Mouse (Mus musculus): ENCODE results near the gene Tmem248.

The Tmem248 gene

DNA sequence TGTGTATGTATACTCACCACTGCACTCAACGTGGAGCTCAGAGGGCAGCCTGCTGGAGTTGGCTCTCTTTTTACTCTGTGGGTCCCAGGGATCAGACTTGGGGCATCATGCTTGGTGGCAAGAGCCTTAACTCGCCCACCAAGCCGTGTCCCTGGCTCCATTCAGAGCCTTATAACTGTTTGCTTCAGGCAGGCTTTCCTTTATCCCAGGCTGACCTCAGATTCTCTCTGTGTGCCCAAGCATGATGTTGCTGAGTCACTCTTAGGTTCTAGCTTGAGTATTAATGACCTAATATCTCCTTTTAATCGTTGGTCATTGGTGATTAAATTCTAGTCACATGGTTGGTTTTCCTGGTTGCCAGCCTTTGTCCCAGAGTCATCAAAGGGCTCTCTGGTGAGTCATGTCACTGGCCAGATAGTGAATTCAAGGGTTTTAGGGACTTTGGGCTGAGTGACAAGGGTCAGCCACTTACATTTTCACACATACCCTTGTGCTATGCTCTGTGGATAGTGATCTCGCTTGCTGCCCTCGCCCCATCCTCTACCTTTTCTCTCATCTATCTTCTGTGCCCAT is 47.6 kb downstream of the Tmem248 start:
- DNase-seq: no peak

DNA sequence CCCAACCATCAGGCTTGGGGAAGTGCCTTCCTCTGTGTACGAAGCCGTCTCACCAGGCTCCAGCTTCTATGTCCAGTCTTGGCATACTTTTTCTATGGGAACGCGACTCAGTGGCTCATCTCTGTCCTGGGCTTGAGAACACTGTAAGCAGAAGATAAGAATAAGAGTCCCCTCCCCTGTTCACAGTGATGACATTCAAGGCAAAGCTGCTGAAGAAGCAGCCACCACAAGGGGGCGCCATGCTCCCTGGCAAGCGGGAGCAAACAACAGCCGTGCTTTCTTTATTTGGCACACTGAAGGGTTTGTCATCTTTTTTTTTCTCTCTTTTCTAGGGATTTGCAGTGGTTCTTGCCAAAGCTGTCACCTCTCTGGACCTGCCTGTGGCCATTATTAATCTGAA is 49.8 kb downstream of the Tmem248 start:
- no peak for DNase-seq

DNA sequence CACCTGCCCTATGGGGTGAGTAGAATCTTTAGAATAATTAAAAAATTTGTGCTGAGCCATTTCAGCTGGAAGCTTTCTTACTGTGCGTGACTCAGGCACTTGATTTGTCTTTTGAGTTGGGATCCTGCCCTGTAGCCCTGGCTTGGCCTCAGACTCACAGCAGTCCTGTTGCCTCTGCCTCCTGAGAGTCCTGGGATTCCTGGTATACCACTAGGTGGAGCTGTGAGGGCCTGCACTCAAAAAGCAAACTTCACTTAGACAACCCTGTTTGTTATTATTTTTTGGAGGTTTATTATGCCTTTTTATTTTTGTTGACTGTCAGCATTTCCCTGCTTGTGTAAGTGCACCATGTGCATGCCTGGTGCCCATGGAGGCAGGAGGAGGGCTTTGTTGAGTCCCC is 50.4 kb downstream of the Tmem248 start:
- peak in 1 of 2 experiments; percentile 23 for DNase-seq

DNA sequence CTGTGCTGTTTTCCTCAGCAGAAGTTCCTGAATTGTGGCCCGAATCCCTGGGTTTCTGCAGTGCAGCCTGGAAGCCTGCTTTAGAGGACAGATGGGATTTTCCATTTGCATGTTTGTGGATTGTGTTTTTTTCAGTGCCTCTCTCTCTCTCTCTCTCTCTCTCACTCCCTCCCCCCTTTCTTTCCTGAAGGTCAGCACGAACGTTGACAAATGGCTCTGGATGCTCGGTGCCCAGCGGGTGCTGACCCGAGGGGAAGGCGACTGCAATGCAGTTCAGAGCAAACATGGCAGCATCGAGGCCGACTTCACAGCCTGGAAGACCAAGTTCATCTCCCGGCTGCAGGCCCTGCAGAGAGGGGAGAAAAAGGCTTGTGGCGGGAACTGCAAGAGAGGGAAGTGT is 52.1 kb downstream of the Tmem248 start:
- DNase-seq: no peak

DNA sequence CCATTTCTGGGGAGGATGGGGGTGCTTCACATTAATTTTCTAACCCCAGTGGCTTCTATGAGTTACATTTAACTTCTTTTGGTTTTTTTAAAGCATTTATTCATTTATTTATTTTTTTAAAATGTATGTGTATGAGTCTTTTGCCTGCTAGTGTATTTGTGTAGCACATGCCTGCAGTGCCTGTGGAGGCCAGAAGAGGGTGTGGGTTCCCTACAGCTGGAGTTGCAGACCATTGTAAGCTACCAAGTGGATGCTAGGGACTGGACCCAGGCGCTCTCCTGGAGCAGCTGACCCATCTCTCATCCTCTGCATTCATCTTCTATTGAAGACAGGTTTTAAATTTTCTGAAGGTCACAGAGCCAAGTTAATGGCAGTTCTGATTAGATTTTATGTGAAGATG is 55.5 kb downstream of the Tmem248 start:
- DNase-seq: no peak

DNA sequence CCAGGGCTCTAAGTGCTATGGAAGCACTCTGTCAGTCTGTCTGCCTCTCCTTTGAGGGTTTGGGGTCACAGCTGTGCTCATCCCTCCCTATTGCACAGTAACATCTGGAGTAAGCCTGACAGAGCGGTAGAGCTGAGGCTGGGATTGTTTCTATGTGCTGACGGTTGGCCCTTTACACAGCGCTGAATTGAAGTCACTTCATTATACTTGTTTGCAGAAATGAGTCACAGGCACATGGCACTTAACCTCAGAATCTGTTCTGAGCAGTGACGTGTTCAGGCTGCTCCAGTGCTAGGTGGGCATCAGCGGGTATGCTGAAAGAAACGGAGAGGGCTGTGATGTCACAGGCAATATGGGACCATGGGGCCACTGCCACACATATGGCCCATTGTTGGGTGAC is 56.2 kb downstream of the Tmem248 start:
- DNase-seq: no peak

DNA sequence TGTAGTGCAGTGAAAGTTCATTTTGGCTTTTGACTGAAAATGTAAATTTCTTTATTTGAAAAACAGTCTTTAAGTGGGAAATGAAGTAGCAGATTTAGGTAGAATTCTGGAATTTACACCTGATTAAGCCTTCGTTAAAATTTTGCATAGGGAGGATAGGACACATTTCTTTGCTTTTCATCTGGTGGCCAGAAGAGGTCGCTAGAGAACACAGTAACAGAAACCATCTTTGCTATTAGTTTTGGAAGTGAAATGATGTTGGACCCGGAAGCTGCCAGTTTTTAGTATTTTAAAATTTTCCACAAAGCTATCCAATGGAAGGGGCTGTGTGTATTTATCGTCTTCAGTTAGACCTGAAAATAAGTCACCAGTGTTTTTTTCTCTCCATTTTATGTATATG is 58.6 kb downstream of the Tmem248 start:
- DNase-seq: peak in 1 of 2 experiments; percentile 18

DNA sequence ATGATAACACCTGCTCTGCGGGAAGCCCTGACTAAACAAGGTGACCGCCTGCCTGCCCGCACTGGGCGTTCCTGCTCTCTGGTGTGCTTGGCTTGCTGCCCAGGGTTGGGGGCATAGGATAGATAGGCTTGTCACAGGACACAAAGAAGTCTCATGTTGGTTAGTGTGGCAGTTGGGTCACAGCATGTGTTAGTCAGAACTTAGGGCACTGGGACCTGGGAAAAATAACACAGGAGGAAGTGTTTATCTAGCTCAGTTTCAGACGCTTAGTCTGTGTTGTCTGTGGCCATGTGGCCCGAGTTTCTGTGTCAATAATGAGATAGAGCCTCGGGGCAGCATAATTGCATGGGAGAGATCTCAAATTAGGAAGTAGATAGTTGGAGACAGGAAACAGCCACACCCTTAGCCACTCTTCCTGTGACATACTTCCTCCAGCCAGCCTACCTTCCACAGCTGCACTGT is 61.2 kb downstream of the Tmem248 start:
- no peak for DNase-seq

DNA sequence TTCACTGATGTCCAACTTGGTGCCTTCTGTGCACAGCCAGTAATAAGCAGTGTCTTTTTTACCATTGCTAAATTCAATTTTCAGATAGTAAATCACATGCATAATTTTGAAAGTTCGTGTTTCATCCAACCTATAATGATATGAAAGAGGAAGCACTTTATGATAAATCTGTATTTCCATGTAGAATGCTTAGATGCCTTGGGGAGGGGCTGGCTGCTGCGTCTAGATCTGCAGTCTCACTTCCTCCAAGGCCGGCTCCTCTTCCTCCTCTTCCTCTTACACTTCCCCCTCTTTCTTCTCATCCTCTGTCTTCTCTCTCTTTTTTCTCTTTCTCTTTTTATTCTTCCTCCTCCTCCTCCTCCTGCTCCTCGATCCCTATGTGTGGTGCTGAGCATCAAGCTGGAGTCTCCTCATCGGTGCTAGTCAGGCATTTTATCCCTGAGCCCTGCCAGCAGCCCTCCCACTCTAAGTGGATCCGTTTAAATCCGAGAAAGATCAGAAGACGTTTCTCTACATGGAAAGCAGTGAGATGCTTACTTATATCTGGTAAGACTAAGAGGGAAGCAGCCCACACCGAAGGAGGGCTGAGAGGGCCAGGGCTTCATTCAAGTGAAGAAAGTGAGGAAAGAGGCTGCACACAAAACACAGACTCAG is 66.3 kb downstream of the Tmem248 start:
- DNase-seq: no peak

DNA sequence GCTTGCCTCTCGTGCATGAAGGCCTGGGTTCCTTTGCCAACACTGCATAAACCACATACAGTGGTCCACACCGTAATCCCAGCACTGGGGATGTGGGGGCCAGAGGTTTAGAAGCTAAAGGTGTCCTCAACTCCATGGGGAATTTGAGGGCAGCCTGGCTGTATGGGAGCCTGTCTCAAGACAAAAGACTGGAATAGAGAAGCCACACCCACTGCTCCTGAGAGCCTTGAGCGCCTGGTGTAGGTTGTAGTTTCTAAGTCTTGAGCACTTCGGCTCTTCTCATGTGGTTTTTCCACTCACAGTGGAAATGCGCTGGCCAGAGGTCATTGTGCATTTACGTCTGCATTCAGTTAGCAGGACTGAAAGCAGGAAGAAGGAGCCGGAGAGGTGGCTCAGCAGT is 71.2 kb downstream of the Tmem248 start:
- no peak for DNase-seq

DNA sequence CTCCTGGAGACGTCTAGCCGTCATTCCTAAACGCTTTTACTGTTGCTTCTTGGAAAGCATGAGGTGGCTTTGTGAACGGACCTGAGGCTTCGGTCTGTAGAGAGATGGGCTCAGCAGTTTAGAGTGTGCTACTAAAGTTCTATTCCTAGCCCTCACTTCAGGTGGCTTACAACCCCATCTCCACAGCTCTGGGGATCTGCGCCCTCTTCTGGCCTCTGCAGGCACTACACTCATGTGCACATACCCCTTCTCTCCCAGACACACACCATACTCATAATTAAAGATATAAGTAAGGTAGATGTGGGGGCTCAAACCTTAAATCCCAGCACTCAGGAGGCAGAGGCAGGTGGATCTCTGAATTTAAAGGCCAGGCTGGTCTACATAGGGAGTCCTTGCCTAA is 73.4 kb downstream of the Tmem248 start:
- no peak for DNase-seq

DNA sequence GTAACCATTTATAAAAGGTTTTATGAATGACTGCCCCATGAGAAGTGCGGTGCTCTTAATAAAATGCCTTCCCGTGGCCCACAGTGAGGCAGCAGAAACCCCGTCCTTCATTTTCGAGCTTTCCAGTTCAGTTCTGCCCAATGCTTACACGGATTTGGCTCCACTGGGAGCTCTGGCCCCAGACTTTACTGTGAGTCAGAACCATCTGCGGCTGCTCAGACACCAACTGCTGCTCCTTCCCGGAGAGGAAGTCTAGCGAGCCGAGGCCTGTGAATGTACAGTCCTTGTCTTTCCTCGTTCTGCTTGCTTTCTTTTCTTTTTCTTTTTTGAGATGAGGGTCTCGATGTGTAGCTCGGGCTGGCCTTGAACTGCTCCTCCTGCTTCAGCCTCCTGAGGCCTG is 73.9 kb downstream of the Tmem248 start:
- no peak for DNase-seq

DNA sequence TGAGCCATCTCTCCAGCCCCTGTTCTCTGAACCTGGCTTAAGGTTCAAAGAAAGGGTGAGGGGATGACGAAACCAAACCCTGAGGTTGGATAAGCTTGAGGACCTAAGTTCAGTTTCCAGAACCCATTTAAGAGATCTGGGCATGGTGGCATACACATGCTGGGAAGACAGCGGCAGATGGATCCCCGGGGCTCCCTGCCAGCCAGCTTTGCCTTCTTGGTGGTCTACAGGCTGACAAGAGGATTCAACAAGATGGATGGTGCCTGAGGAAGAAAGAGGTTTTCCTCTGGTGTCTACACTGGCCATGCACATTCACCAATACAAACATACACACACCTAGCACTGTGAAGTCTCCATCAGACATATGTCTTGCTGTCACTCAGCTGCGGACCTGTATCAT is 76.1 kb downstream of the Tmem248 start:
- no peak for DNase-seq

All from kidney, adult 8-10 months (tissue).